Mouse (Mus musculus) limb, embryonic 12.5 days (tissue): ENCODE data around the gene Olfr791. TPM values are rescaled to one million over a fixed set of nuclear protein-coding genes. Genes with fewer than 3 reads are reported as not detected.

Source experiments
- ATAC-seq: fragments of 200-750 bp; cut with Nextera tagmentation; 2 replicates; pipeline ENCODE4 v1.8.0; 2017; ENCODE audit warnings: low read depth, moderate TSS enrichment; ENCODE audit not compliant: insufficient number of reproducible peaks, insufficient read depth, low FRiP score, low TSS enrichment
- H3K27ac ChIP-seq: fragments of 300-500 bp; sonication (generic); 2 replicates; pipeline ENCODE4 v1.5.1; 2016; ENCODE audit warnings: mild to moderate bottlenecking, moderate library complexity
- H3K27me3 ChIP-seq: fragments of 300-500 bp; sonication (generic); 2 replicates; pipeline ENCODE4 v1.6.1; 2016; ENCODE audit warnings: mild to moderate bottlenecking, moderate library complexity
- H3K36me3 ChIP-seq: fragments of 300-500 bp; sonication (generic); 2 replicates; pipeline ENCODE4 v1.6.1; 2016; ENCODE audit warnings: mild to moderate bottlenecking, moderate library complexity
- H3K4me1 ChIP-seq: fragments of 300-500 bp; sonication (generic); replicated peaks from 2 replicates; pipeline ENCODE4 v1.6.1; 2016
- H3K4me2 ChIP-seq: fragments of 300-500 bp; sonication (generic); 2 replicates; pipeline ENCODE4 v1.6.1; 2016; ENCODE audit warnings: mild to moderate bottlenecking, moderate library complexity
- H3K4me3 ChIP-seq: fragments of 300-500 bp; sonication (generic); replicated peaks from 2 replicates; pipeline ENCODE4 v1.5.1; 2016; ENCODE audit warnings: mild to moderate bottlenecking
- H3K9ac ChIP-seq: fragments of 300-500 bp; sonication (generic); replicated peaks from 2 replicates; pipeline ENCODE4 v1.6.1; 2016; ENCODE audit warnings: mild to moderate bottlenecking, moderate library complexity
- H3K9me3 ChIP-seq: fragments of 300-500 bp; sonication (generic); 2 replicates; pipeline ENCODE4 v1.6.1; 2016; ENCODE audit warnings: mild to moderate bottlenecking, moderate library complexity
- WGBS: fragments of 180-500 bp; shearing (Covaris S2); methylation state at CpG from one replicate; pipeline ENCODE4 v1.1.7; 2016; 5-methylcytosine and 5-hydroxymethylcytosine counted together
- polyA plus RNA-seq: library from polyadenylated mRNA; unstranded; fragments of >200 nt; fragmentation: Nextera tagmentation; extraction: Ambion mirVana; gene quantifications from 2 replicates; pipeline ENCODE4 v1.2.1, GENCODE M21; 2016

Gene Olfr791
- not detected in 2 replicates for polyA plus RNA-seq

DNA sequence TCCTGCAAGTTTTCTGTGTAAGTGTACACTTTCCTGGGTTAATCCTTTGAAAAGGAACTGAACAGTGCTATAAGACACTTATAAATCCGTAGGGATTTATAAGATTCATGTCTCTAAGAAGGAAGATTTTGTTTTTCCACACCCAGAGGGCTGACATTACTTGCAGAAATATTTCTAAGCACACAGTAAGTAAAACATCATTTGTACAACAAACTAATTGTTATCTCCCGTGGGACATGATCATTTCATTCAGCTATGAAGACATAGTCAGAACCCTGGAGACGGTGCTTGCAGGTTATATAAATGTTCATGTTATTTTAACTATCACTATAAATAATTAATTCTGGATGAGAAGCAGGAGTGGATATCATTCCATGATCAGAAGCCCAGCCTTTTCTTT is at the start of gene Olfr791:
Gene Olfr791, plus strand, starts transcription at position 301 of the 400 bp plus-strand sequence.
- 81% methylated on average over 3 of the region's 3 CpGs for WGBS

DNA sequence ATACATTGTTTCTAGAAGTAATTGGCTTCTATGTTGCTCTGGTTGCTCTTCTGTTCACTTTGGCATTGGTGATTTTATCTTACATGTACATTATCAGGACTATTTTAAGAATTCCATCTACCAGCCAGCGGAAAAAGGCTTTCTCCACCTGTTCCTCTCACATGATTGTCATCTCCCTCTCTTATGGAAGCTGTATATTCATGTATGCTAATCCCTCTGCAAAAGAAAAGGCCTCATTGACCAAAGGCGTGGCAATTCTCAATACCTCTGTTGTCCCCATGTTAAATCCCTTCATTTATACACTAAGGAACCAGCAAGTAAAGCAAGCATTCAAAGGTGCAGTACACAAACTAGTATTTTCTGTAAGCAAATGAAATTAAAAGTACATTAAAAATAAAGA is 48.3 kb upstream of the Olfr791 start:
- no peak overlapping the region for H3K4me3 ChIP-seq
- no peaks in the 10 kb centered on the region for H3K4me1 ChIP-seq
- H3K9me3 ChIP-seq: no peaks in the 10 kb centered on the region
- WGBS: 67% methylated on average over 2 of the region's 2 CpGs
- no peak overlapping the region for H3K4me2 ChIP-seq
- no peak for ATAC-seq
- H3K9ac ChIP-seq: no peak overlapping the region
- no peak overlapping the region for H3K27ac ChIP-seq
- no peaks in the 10 kb centered on the region for H3K27me3 ChIP-seq
- no peaks in the 10 kb centered on the region for H3K36me3 ChIP-seq

More for the DNA sequence above, at the start of gene Olfr791:
- Histone ChIP-seq H3K9ac (no peak within 1 kb of the TSS), H3K27me3 (no peaks in the 10 kb centered on the region), H3K27ac (no peak within 1 kb of the TSS), H3K4me1 (no peaks in the 10 kb centered on the region), H3K4me2 (no peak within 1 kb of the TSS), H3K4me3 (no peak within 1 kb of the TSS), H3K9me3 (0 out of 2 replicates have a peak, but pooled peaks cover 2% of the 10 kb centered on the region), H3K36me3 (no peaks in the 10 kb centered on the region)
- no peak for ATAC-seq

DNA sequence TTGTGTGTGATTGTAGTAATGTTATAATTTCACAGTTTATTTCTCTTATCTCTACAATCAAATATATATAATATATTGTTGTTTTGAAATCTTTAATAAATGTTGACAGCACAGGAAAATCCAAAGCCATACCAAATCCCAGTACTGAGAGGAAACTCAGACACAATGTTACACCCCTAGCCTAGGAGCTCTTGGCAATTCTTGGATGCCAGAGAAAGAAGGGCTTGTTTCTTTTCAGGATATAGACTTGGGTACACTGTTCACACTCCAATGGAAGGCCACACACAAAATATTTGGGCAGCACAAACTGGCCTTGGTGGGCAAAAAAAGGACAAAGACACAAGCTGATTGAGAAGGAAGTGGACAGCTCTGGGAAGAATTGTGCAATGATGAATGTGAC is 47.9 kb upstream of the Olfr791 start:
- H3K36me3 ChIP-seq: no peaks in the 10 kb centered on the region
- no peak overlapping the region for H3K4me2 ChIP-seq
- no peak overlapping the region for H3K9ac ChIP-seq
- no peaks in the 10 kb centered on the region for H3K9me3 ChIP-seq
- ATAC-seq: no peak
- no peaks in the 10 kb centered on the region for H3K4me1 ChIP-seq
- no peaks in the 10 kb centered on the region for H3K27me3 ChIP-seq
- no peak overlapping the region for H3K27ac ChIP-seq
- H3K4me3 ChIP-seq: no peak overlapping the region

DNA sequence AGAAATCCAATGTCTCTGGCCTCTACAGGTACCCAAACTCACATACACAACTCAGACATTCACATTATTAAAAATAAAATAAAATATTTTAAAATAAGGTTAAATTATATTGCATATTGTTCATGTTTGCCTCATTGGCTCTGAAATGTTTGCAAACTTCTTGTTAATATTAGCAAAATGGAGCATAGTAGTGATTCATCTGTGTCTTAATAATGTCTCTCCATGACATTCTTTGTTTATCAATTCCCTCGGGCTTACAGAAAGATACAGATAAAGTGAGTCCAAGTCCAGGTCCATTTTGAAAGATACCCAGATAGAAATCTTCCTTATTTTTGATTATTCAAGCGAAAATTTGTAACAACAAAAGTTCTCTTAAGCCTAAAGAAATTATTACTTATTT is 37.1 kb upstream of the Olfr791 start, which contains the start of gene Olfr789:
Gene Olfr789, plus strand, starts transcription at position 301 of the 400 bp plus-strand sequence.
- no peak within 1 kb of the TSS for H3K9ac ChIP-seq
- no peaks in the 10 kb centered on the region for H3K4me1 ChIP-seq
- H3K4me2 ChIP-seq: no peak within 1 kb of the TSS
- H3K36me3 ChIP-seq: no peaks in the 10 kb centered on the region
- no peaks in the 10 kb centered on the region for H3K9me3 ChIP-seq
- H3K27ac ChIP-seq: no peak within 1 kb of the TSS
- no peaks in the 10 kb centered on the region for H3K27me3 ChIP-seq
- WGBS: 67% methylated on average over 2 of the region's 2 CpGs
- H3K4me3 ChIP-seq: no peak within 1 kb of the TSS
- ATAC-seq: no peak

DNA sequence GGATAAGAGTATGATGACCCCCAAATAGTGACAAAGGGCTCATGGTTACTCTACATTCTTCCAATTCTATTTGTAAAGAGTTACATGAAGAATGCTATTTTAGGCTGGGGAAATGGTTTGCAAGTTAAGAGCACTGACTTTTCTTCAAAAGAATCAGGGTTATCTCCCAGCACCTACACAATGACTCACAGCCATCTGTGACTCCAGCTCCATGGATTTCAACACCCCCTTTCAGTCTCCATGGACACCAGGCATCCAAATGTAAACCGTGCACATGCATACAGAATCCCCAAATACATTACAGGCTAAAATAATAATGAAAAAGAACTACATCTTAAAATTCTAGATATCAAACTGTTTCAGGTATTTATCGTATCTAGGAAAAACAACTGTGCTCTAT is 31.5 kb upstream of the Olfr791 start:
- Histone ChIP-seq H3K9ac (no peak overlapping the region), H3K4me1 (no peaks in the 10 kb centered on the region), H3K4me2 (no peak overlapping the region), H3K27me3 (no peaks in the 10 kb centered on the region), H3K36me3 (no peaks in the 10 kb centered on the region), H3K9me3 (no peaks in the 10 kb centered on the region), H3K4me3 (no peak overlapping the region), H3K27ac (no peak overlapping the region)
- 91% methylated on average over 2 of the region's 2 CpGs for WGBS
- no peak for ATAC-seq

DNA sequence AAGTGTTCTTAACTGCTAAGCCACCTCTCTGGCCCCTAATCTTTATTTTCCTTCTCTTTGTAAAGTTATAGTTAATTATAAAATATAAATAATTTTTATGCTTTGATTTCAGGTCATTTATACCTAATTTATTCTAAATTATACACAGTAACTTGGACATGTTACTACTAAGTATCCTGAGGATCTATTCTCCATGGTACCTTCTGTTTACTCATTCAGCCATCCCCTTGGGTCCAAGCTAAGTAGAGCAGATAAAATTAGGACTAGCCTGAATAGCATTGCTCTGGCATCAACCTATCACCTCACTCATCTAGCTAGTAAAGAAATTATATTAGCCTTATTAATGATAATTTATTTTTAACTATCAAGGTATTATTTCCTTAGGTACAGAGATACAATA is 23.4 kb upstream of the Olfr791 start, which contains the start of gene Olfr790:
Gene Olfr790, plus strand, starts transcription at position 301 of the 400 bp plus-strand sequence.
- H3K9ac ChIP-seq: no peak within 1 kb of the TSS
- no peaks in the 10 kb centered on the region for H3K9me3 ChIP-seq
- H3K27me3 ChIP-seq: no peaks in the 10 kb centered on the region
- H3K27ac ChIP-seq: no peak within 1 kb of the TSS
- no peak for ATAC-seq
- H3K36me3 ChIP-seq: no peaks in the 10 kb centered on the region
- no peak within 1 kb of the TSS for H3K4me3 ChIP-seq
- no peak within 1 kb of the TSS for H3K4me2 ChIP-seq
- H3K4me1 ChIP-seq: no peaks in the 10 kb centered on the region

DNA sequence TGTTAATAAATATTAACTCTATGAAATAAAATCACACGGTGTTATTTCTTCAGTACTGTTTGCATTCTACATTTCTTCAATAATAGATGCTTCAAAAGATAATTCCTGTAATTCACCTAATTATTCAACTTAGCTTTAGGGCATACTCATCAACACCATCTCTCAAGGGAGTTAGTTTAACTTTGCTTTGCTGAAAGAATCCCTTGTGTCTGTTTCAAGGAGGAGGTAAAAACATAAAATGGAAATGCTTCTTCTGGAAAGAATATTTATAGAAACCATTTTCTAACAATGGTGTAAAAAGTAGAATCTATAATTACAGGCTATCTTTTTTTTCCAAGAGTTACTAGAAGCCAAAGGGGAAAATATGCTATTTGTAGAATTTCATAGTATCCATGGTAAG is 17.3 kb downstream of the Olfr791 start, which contains the start of gene Olfr792:
Gene Olfr792, plus strand, starts transcription at position 301 of the 400 bp plus-strand sequence.
- no peaks in the 10 kb centered on the region for H3K27me3 ChIP-seq
- no peak within 1 kb of the TSS for H3K9ac ChIP-seq
- ATAC-seq: no peak
- H3K9me3 ChIP-seq: peaks cover under 1% of the 10 kb centered on the region; the same call in 1 of the 2 replicates
- H3K27ac ChIP-seq: no peak within 1 kb of the TSS
- H3K4me1 ChIP-seq: no peaks in the 10 kb centered on the region
- H3K4me3 ChIP-seq: no peak within 1 kb of the TSS
- no peak within 1 kb of the TSS for H3K4me2 ChIP-seq
- H3K36me3 ChIP-seq: no peaks in the 10 kb centered on the region
- WGBS: 80% methylated on average over 1 of the region's 1 CpGs

DNA sequence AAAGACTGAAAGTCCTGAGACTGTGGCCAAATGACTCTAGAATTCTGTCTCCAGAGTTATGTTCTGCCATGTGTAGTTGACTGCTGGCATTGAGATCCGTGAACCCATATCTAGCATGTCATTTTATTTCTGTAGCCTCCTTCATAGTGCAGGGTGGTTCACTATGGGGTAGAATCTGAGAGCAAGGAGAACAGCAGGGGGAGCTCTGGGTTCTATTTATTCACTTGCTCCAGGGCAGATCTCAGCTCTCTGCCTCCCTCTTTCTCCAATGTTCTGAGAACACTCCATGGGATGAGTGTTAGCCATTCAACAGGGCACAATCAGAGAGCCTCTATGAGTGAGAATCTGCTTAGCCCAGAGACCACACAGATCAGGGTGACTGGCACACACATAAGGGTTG is 27.8 kb downstream of the Olfr791 start:
- Histone ChIP-seq H3K4me1 (no peaks in the 10 kb centered on the region), H3K4me2 (no peak overlapping the region), H3K36me3 (no peaks in the 10 kb centered on the region), H3K4me3 (no peak overlapping the region), H3K27ac (no peak overlapping the region), H3K9ac (no peak overlapping the region), H3K27me3 (no peaks in the 10 kb centered on the region), H3K9me3 (peaks cover 6% of the 10 kb centered on the region; the same call in 1 of the 2 replicates)
- WGBS: 54% methylated on average over 1 of the region's 1 CpGs
- no peak for ATAC-seq

DNA sequence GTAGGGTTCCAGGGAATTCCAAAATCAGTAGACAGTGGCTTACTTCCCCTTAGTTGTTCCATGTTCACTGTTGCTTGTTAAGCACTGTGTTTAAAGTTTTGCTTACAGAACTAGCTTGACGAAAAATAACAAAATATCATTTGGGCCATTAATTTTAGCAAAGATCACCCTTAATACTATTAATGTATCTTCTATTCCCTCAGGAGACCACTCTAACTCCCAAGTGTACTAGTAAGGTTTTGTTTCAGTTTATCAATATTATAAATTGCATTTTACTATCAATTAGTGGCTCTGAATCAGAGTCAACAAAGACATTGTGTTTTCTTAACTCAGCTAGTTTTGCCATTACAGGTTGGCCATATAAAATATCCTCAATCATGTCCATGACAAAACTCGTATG is 45.8 kb downstream of the Olfr791 start, which contains the start of gene Olfr794:
Gene Olfr794, plus strand, starts transcription at position 301 of the 400 bp plus-strand sequence.
- no peak within 1 kb of the TSS for H3K4me3 ChIP-seq
- no peak within 1 kb of the TSS for H3K9ac ChIP-seq
- no peaks in the 10 kb centered on the region for H3K27me3 ChIP-seq
- no peaks in the 10 kb centered on the region for H3K36me3 ChIP-seq
- ATAC-seq: no peak
- no peak within 1 kb of the TSS for H3K27ac ChIP-seq
- H3K4me1 ChIP-seq: no peaks in the 10 kb centered on the region
- 79% methylated on average over 2 of the region's 2 CpGs for WGBS
- H3K9me3 ChIP-seq: 0 out of 2 replicates have a peak, but pooled peaks cover 4% of the 10 kb centered on the region
- no peak within 1 kb of the TSS for H3K4me2 ChIP-seq

DNA sequence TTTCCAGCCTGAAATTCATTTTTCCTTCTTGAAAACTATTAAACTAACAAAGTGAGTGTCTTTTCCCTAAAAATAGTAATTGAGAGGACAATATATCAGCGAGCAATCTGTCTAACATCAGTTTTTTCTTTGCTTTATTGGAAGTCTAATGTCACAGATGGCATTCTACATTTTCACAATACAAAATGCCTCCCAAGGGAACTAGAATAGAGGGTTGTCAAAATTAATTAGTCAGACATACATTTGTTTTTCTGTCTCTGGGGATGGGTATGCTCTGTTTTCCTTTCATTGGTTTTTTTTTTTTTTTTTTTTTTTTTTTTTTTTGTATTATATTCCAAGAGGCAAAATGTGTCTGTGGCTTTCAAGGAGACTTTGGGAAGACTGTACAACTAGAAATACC is 55.5 kb downstream of the Olfr791 start:
- Histone ChIP-seq H3K9ac (no peak overlapping the region), H3K4me1 (no peaks in the 10 kb centered on the region), H3K27me3 (no peaks in the 10 kb centered on the region), H3K36me3 (no peaks in the 10 kb centered on the region), H3K9me3 (no peaks in the 10 kb centered on the region), H3K4me2 (no peak overlapping the region), H3K27ac (no peak overlapping the region), H3K4me3 (no peak overlapping the region)
- WGBS: 84% methylated on average over 1 of the region's 1 CpGs
- ATAC-seq: no peak
